Mouse (Mus musculus) small intestine, adult 2 months (tissue): ENCODE measurements around the gene C1qtnf7.

Source experiments
- CTCF ChIP-seq: fragments of 200-500 bp; IDR thresholded peaks from 2 replicates; pipeline ENCODE4 v1.5.1; 2012; ENCODE audit warnings: low read depth, mild to moderate bottlenecking, control low read depth, inconsistent platforms, low read length, moderate library complexity, mixed read lengths; ENCODE audit not compliant: insufficient replicate concordance, insufficient read length; ENCODE audit errors: extremely low read depth
- POLR2A ChIP-seq: fragments of 200-500 bp; IDR thresholded peaks from 2 replicates; pipeline ENCODE4 v1.6.1; 2012; ENCODE audit warnings: low read depth, mild to moderate bottlenecking, control low read depth, inconsistent platforms, low read length, moderate library complexity

DNA sequence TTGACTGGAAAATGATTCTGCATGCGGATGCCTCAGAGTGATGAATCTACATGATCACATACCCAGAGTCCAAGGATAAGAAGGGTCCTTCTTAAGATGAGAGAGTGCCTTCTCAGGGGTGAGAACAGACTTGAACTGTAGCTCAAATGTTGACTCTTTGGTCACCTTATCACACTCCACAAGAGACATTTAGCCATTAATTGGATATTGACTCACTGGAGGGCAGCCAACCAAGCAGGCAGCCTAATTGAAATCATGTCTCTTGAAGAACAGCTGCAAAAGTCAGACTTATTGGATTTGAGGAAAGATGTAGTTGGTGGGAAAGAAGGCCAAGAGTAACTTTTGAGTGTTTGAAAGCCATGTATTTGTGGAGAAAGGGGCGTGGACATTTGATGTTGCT lies 4.2 kb upstream of the C1qtnf7 start:
- no peak for TF ChIP-seq CTCF
- no peak for TF ChIP-seq POLR2A
